Mouse (Mus musculus) urinary bladder, postnatal 10 days (tissue): ENCODE measurements around the gene Dnah8.

Experiments used
- DNase-seq: peaks from one replicate; pipeline ENCODE4 v3.0.0; 2022; ENCODE audit warnings: low spot score

Dnah8 gene

GRCm38 (mm10) chr17:30819134-30819533, 195.0 kb downstream of the Dnah8 start:
- DNase-seq, result no peak

- no peak for DNase-seq
Measured at GRCm38 (mm10) chr17:30821115-30821514, 197.0 kb downstream of the Dnah8 start.

- DNase-seq, result no peak
Measured at GRCm38 (mm10) chr17:30824473-30824872, 200.3 kb downstream of the Dnah8 start.

GRCm38 (mm10) chr17:30825731-30826304, 201.7 kb downstream of the Dnah8 start:
- DNase-seq, result no peak

GRCm38 (mm10) chr17:30831170-30831569, 207.0 kb downstream of the Dnah8 start:
- DNase-seq, result no peak

- DNase-seq, result no peak
Measured at GRCm38 (mm10) chr17:30835419-30835818, 211.3 kb downstream of the Dnah8 start.

GRCm38 (mm10) chr17:30837031-30837430, 212.9 kb downstream of the Dnah8 start:
- no peak for DNase-seq

- no peak for DNase-seq
Measured at GRCm38 (mm10) chr17:30840046-30840445, 215.9 kb downstream of the Dnah8 start.

GRCm38 (mm10) chr17:30842312-30842711, 218.2 kb downstream of the Dnah8 start:
- DNase-seq, result no peak

- DNase-seq, result no peak
Measured at GRCm38 (mm10) chr17:30844321-30844791, 220.2 kb downstream of the Dnah8 start.

- DNase-seq, result no peak
Measured at GRCm38 (mm10) chr17:30847498-30847897, 223.3 kb downstream of the Dnah8 start.

- DNase-seq, result no peak
Measured at GRCm38 (mm10) chr17:30848086-30848485, 223.9 kb downstream of the Dnah8 start.

- DNase-seq, result no peak
Measured at GRCm38 (mm10) chr17:30848804-30849203, 224.7 kb downstream of the Dnah8 start.

GRCm38 (mm10) chr17:30849813-30850212, 225.7 kb downstream of the Dnah8 start:
- DNase-seq, result no peak

- DNase-seq, result no peak
Measured at GRCm38 (mm10) chr17:30852345-30852744, 228.2 kb downstream of the Dnah8 start.

GRCm38 (mm10) chr17:30857347-30857746, 233.2 kb downstream of the Dnah8 start:
- DNase-seq, result no peak

GRCm38 (mm10) chr17:30858586-30859259, 234.6 kb downstream of the Dnah8 start:
- DNase-seq, result no peak

GRCm38 (mm10) chr17:30859989-30860585, 235.9 kb downstream of the Dnah8 start:
- no peak for DNase-seq

- no peak for DNase-seq
Measured at GRCm38 (mm10) chr17:30860606-30861005, 236.5 kb downstream of the Dnah8 start.

GRCm38 (mm10) chr17:30866281-30866680, 242.1 kb downstream of the Dnah8 start:
- DNase-seq, result no peak

GRCm38 (mm10) chr17:30866966-30867365, 242.8 kb downstream of the Dnah8 start:
- DNase-seq, result no peak

GRCm38 (mm10) chr17:30871040-30871439, 246.9 kb downstream of the Dnah8 start:
- no peak for DNase-seq

GRCm38 (mm10) chr17:30874276-30874675, 250.1 kb downstream of the Dnah8 start:
- DNase-seq, result no peak
